In the genomic region with DNA sequence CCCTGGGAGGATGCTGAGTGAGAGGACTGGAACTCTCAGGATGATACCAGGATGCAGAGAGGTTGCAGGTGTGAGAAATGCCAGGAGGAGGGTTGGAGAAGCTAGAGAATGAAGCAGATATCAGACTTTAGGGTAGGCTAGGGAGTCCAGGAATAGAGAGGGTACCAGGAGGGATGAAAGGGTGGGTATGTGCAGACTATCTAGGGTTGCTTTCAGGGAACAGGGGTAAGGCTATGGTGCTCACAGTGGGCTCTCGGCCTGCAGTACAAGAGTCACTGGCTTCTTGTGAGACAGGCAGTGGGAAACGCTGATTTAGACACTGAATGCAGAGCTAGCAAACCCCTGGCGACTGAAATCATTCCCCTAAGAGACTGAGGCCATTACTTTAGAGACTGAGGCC, we compare ENCODE assay signal across 20 mouse cellular contexts. TPM values are rescaled to one million over a fixed set of nuclear protein-coding genes. Genes with fewer than 3 reads are reported as not detected.
"Had no signal": no experiment of that assay in that cellular context is flagged by ENCODE, and none has a peak within 500 bp of the region (broad histone marks: within the 10 kb centered on the region; RNA-seq: fewer than 3 reads in every experiment).

Pkd1l1 (minus strand) TSS at position 101 of the 400 bp plus-strand sequence.

- DNase-seq: lung, adult 2 months; lung, postnatal 14 days; lung, postnatal 36 days; right cerebral cortex, postnatal 14 days; thymus, adult 2 months; thymus, postnatal 25 days; thymus, postnatal 4 days had no signal

- H3K9ac ChIP-seq: lung, embryonic 15.5 days; midbrain, embryonic 13.5 days; midbrain, embryonic 15.5 days; neural tube, embryonic 12.5 days; stomach, embryonic 15.5 days had no signal

- H3K4me3 ChIP-seq: lung, embryonic 15.5 days; megakaryocyte, embryonic 14.5 days; midbrain, embryonic 13.5 days; midbrain, embryonic 15.5 days; neural tube, embryonic 12.5 days; stomach, embryonic 15.5 days had no signal

- H3K4me2 ChIP-seq: lung, embryonic 15.5 days; midbrain, embryonic 11.5 days; midbrain, embryonic 13.5 days; midbrain, embryonic 15.5 days; neural tube, embryonic 12.5 days; stomach, embryonic 15.5 days had no signal

- H3K36me3 ChIP-seq: lung, embryonic 15.5 days; midbrain, embryonic 13.5 days; midbrain, embryonic 15.5 days; neural tube, embryonic 12.5 days; stomach, embryonic 15.5 days had no signal

- H3K27ac ChIP-seq: lung, embryonic 15.5 days; macrophage; midbrain, embryonic 13.5 days; midbrain, embryonic 15.5 days; neural tube, embryonic 12.5 days; stomach, embryonic 15.5 days; stomach, postnatal 0 days had no signal

- H3K9me3 ChIP-seq: lung, embryonic 15.5 days; megakaryocyte, embryonic 14.5 days; midbrain, embryonic 13.5 days; midbrain, embryonic 15.5 days; neural tube, embryonic 12.5 days; stomach, embryonic 15.5 days had no signal

- H3K27me3 ChIP-seq: lung, embryonic 15.5 days; midbrain, embryonic 13.5 days; midbrain, embryonic 15.5 days; stomach, embryonic 15.5 days had no signal

- ATAC-seq: lung, postnatal 0 days; midbrain, embryonic 13.5 days; midbrain, embryonic 15.5 days had no signal

- H3K4me1 ChIP-seq: megakaryocyte, embryonic 14.5 days; midbrain, embryonic 13.5 days; midbrain, embryonic 15.5 days; neural tube, embryonic 12.5 days; stomach, embryonic 15.5 days had no signal

RNA-seq across cellular contexts. Expression of gene Pkd1l1, which starts in this region (rescaled TPM):
- total RNA-seq: megakaryocyte progenitor cell, adult 5-6 weeks; monocyte, adult 5-6 weeks; neutrophil, adult 5-6 weeks had no signal
- polyA plus RNA-seq: macrophage; midbrain, embryonic 11.5 days had no signal
